Mouse (Mus musculus) cerebellum, postnatal 4 days (tissue): Measurements from ENCODE around the gene Lzic.

Source experiments
- DNase-seq, 2 experiments: peaks; one replicate each; pipeline ENCODE4 v3.0.0; 2022; ENCODE audit warnings: low spot score in 2 of 2, mixed read lengths in 1 of 2

The Lzic gene

GRCm38 (mm10) chr4:149526330-149526729 is 41.3 kb downstream of the Lzic start:
- DNase-seq, result no peak

GRCm38 (mm10) chr4:149527621-149528354 is 42.8 kb downstream of the Lzic start:
- DNase-seq, result no peak

DNA sequence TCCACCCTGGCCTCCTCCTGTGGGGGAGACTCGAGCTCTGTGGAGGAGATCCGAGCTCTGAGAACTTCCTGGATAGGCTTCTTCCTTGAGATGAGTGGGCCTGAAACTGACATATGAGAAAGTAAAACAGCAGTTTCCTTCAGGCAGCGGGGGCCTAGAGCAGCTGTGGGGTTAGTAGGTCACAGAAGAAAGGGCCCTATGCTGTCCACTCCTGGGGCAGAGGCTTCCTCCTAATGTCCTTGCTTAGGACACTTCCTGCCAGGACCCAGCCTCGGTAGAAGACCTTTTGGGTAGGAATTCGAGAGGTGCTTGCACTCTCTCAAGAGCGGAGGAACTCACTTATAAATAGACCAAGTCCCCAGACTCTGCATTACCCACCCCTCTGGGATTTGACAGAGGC is 44.7 kb downstream of the Lzic start:
- DNase-seq, result no peak

DNA sequence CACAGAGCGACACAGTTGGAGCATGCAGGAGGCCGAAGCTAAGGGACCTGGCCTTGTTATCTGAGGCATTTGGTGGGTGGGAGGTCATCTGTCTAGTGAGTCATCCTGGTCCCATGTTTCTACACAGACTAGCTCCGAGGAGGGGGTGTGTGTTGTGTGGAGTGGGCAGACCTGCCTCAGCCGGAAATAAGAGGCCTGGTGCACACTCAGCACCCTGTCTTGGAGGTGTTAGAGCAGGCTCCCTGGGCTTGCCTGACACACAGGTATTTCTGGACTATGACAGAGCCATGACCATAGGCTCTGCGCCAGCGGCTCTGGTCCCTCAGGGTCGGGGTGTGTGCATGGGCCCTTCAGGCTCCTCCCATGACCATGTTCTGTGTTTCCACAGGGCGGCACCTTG is 54.4 kb downstream of the Lzic start:
- DNase-seq, result no peak

DNA sequence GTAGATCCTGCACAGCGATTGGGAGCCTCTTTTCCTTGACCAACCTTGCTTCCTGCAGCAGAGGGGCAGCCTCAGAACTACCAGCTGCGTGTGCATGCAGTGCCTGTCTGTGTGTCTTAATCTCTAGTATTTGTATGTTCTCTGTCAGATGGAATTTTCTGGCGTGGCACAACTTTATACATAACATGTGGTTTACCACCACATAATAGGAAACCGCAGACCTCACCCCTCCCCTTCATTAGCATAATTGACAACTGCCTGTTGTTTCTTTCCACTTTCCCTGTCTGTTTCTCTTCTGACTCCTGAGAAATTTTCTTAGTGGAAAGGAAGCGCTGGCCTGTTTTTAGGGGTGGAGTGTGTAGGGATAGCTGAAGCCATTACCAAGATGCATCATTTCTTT is 56.9 kb downstream of the Lzic start:
- no peak for DNase-seq

DNA sequence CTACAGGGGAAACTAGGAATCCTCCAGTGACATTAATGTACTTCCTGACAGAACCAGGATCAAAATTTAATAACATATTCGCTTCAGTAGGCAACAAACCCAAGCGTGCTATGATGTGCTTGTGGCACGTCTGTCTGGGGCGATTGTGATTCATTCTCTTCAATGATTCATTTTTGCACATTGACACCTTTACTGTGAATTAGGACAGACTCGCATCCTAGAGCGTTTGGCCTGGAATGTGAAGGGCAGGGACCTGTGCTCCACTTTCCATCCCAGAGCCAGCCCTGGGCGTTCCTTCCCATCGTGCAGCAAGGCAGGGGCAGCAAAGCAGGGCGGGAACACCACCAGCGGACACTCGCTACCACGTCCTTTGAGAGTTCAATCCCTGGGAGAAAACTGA is 57.4 kb downstream of the Lzic start:
- DNase-seq, result no peak

- DNase-seq, result peak; percentile 87 to 90
These were observed 58.0 kb downstream of the Lzic start for GRCm38 (mm10) chr4:149542927-149543553.

GRCm38 (mm10) chr4:149544892-149545291 is 59.9 kb downstream of the Lzic start:
- no peak for DNase-seq
